Mouse (Mus musculus) adrenal gland, postnatal 36 days (tissue): ENCODE measurements around the gene Pla2g12b. TPM values are rescaled to one million over a fixed set of nuclear protein-coding genes. Genes with fewer than 3 reads are reported as not detected.
"Not testable (repeated sequence)": the region's sequence is repeated elsewhere in the genome, so short reads cannot be mapped to it uniquely, and the experiment has no call there.

ENCODE experiments used
- DNase-seq, 2 experiments: peaks; one replicate each; pipeline ENCODE4 v3.0.0; 2021; ENCODE audit warnings: mixed read lengths in 1 of 2
- long read RNA-seq, 2 experiments: library from polyadenylated mRNA; stranded (forward); transcript quantifications; one replicate each; pipeline ENCODE4 v2.0.0; 2021; ENCODE audit warnings: borderline sequencing depth in 2 of 2
- total RNA-seq, 2 experiments: library from RNA; stranded (reverse); gene quantifications; 2 replicates each; pipeline ENCODE4 v1.2.3; 2021

Pla2g12b gene
- total RNA-seq: not detected
- long read RNA-seq, experiment 1: 0 reads
- long read RNA-seq, experiment 2: 0 reads

DNA sequence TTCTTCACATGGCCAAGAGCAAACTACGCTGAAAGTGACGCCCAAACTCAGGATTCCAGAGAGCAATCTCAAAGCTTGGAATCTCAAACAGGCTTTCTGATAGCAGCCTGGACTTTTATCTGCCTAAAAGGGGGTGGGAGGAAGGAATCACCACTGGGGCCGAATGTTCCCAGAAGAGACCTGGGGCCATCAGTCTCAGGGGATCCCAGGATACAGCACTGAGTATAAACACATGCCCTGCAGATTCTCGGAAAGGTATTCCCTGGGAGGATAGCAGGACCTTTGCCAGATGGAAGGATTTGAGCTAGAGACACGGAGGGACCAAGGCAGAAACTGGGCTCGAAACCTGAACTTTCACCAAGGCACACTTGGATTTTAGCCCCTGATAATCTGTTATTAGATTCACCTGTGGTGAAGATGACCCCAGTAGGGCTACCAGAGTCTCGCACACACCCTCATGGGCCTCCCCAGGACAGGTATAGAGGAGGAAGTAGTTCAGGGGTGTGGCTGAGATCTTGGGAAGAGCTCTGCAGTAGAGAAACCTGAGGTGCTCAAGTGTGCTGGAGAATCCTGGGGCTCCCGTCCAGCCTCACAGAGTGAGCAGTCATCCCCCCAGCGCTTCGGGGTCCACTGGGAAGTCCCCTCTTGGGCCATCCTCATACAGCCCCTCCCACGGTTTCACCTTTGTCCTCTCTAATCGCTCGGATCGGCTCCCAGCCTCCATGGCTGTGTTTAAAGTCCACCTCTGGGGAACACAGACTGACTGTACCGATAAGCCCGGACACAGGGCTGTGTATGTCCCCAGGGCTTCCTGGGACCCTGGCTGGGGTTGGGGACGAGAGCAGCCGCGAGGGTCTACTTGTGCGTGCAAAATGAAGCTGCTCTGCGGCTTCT is at the start of gene Pla2g12b:
Gene Pla2g12b (plus strand): TSS at position 762 of the 894 bp plus-strand sequence.
- no peak for DNase-seq

DNA sequence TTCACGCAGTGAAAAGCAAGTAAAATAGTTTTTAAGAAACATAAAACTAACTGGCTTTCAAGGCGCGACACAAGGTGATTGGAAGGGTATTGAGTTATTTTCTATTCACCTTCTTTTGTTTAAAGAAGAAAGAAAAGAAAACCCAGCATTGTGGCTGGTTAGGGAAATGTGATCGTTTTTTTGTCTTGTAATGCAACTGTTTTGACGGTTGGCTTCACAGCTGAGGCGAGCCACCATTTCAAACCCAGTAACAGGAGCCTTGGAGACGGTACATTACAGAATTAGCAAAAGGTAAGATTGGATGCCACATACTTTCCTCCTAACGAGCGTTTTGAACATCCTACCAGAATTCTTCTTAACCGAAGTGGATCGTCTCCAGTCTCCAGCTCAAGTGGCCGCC is 49.3 kb upstream of the Pla2g12b start:
- DNase-seq: no peak

DNA sequence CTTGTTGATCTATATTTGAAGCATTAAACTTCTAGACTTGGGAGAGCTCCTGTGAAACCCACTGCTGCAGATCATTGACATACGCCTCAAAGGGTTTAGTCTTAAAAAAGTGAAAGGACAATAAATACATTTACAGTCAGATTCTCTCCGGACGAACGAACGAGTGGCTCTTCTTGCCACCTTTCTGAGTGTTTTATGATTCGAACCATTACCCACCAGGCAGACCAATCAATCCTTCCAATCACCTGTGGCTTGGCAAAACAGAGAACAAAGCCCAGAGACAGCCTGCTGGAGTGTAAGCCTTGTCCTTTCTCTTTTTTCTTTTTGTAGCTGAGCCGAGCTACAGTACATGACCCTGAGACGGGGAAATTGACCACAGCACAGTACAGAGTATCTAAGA is 48.4 kb upstream of the Pla2g12b start:
- DNase-seq: no peak

DNA sequence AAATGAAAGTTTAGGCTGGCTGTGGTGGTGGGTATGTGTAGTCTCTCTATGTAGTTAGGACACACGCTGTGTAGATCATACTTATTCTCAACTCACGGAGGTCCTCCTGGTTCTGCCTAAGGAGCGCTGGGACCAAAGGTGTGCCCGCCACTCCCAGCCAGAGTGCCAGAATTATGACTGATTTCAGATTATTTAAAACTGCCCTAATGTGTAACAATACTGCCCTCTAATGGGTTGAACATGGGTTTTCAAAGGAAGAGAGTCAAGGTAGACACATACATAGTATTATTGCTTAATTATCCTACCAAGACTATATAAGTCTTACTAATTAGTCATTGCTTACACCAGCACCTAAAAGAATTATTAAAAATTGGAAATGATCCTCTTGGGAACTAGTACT is 44.7 kb upstream of the Pla2g12b start:
- DNase-seq: peak in 1 of 2 experiments; percentile 7

DNA sequence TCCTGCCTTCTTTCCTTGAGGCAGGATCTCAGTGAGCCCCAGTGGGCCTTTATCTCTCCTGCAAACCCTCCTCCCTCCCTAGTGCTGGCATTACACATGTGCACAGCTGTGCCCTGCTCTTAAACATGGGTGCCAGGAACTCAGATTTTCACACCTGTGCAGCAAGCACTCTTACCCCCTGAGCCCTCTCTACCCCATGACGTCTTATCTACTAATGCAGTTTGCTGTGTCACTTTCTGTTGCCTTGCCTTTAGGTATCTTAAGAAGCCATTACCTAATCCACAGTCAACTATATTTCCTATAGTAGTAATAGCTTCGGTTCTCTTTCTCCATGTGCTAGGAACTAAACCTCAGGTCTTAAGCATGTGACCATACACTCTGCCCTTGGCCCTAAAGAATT is 40.3 kb upstream of the Pla2g12b start:
- no peak for DNase-seq

DNA sequence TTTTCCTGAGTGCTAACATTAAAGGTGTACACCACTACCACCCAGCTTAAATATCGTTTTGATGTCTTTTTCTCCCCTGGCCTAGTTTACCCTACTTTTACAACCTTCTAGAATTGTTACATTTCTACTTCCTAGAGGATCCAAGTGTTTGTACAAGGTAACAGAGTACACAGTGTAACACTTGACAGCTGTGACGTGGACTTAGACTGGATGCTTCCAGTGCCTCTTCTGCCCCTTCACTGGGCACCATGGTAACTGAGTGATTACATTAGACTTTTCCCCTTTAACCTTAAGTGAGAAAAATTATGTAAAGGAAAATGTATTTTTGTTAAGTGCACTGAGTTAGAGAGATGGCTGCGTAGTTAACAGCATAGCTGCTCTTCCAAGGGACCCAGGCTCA is 38.9 kb upstream of the Pla2g12b start:
- DNase-seq: no peak

DNA sequence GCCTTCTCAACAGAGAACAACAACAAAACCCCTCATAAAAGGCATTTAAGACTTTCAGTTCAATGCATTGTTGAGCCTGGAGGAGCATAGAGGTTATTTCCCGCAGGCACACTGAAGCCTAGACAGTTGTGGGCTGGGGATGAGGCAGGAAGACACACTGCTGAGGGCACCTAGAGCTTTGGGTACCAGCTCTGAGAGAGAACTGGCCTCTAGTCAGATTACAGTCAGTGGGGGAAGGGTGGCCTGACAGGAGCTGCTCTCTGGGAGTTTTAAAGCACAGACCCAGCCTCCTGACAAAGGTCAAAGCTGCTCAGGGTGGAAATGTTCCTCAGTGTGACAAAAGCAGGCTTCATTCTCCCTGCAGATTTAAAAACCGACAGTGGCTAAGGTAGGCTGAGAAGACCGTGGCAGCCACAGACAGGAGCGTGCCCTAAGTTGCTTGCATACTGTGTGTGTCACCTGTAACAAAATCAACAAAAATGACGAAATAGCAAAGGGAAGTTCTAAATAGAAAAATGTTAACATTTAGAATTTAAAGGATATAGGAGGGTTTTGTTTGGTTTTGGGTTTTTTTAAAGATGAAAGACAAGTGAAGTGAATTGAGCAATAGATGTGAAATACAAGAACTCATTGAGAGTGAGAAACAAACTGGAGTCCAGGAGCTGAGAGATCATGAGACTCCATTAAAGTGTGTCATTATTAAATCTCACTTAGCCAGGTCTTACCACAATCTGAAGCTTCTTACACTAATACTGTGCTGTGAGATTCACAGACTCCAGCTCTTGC is 37.5 kb upstream of the Pla2g12b start:
- DNase-seq: no peak

DNA sequence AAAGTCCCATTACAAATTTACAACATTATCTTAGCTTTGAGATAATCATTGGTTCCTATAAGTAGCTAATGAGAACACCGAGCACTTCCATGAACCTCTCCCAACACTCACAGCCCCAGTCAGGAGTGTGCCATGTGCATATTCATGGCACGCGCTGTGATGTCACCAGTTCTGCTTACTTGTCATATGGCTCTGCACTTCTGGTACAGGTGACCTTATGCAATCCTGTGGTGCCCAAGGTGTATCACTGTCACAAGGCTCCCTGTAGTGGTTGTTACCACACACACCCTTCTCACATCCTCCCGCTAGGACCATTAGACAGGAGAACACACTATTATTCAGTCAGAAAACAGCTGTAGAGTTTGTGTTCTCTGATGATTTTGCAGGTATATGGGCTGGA is 36.7 kb upstream of the Pla2g12b start:
- no peak for DNase-seq

DNA sequence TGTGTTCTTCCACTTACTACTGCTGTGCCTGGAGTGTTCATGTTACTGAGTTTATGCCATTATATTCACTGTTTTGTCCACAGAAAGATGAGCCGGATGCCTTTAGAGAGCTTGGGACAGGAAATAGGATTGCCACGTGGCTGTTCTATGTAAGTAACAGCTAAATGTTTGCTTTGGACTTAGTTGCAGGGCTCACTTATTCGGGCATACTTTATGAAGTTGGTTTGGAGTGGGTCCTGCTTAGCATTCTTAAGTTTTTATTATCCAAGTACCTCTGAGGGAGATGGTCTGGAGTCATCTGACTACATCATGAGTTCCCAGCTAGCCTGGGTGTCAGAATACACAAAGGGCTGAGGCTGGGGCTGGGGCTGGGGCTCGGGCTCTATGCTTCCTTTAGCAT is 36.3 kb upstream of the Pla2g12b start:
- no peak for DNase-seq

DNA sequence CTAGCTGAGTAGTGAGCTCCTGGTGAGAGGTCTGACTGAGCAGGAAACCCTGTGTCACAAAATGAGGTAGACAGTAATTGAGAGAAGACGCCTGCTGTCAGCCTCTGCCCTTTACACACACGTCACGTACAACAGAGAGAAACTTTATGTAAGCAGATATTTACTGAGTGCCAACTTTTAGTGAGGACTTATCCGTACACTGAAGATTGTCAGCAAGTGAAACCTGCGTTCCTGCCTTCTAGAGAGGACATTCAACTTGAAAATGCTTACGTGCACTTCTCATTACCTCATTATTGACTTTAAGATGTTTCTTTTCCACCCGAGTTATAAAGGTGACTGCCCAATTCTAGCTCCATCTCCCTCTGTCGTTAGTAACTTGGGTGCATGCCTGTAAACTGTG is 34.7 kb upstream of the Pla2g12b start:
- no peak for DNase-seq

DNA sequence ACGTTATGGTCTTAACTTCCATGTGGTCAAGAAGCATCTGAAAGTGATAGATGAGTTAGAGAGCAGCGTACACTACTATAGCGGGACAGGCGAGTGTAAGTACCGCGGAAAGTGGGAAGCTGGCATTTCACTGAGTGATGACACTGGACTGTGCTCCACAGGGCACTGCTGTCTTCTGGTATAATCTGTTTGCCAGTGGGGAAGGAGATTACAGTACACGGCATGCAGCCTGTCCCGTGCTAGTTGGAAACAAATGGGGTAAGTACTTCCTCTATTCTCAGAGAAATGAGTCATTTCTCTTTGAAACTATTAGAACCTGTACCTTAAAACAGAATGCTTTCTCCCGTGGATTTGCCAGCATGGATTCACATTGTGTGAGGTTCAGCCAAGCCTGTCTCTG is 34.0 kb upstream of the Pla2g12b start:
- no peak for DNase-seq

DNA sequence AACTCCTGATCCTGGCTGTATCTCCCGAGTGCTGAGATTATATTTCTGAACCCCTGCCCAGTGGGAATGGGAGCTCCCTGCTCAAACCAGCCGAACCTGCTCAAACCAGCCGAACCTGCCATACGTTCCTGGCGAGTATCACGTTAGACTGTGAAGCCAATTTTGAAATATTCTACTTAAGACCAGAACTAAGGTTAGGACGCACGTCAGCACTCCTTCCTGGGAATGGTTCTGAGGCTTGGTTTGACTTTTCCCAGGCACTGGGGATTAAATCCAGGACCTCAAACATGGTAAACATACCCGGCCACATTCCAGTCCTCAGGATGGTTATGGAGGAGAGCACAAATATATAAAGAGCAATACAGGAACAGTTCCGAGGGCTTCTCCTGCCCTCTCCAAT is 25.6 kb upstream of the Pla2g12b start:
- DNase-seq: no peak

DNA sequence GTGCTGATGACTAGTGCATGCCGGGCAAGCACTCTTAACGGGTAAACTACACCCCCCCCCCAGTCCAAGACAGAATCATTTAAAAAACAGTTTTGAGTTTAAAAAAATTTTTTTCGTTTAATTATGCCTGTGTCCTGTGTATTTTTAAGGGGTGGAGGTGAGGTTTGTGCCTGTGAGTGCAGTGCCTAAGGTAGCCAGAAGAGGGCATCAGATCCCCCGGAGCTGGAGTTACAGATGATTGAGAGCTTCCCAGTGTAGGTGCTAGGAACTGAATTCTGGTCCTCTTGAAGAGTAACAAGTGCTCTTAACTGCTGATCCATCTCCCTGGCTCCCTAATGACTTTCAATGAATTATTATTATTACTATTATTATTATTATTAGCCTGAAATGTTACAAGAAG is 24.7 kb upstream of the Pla2g12b start:
- no peak for DNase-seq

DNA sequence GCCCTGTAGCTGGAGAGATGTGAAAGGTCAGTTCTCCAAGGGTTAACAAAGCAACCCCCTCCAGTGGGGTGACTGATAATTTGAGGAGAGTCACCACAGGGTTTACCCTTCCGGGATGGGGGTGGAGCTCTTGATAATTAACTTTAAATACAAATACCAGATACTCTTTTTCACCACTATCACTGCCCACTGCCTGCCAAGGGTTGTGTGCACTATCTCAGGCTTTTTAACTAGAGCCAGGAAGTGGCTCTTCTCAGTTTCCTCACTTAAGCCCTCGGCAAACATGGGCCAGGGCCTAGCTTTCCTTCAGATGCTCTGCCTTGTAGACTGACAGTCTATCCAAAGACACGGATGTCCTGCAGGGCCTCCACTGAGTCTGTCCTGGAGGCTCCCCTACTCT is 23.5 kb upstream of the Pla2g12b start:
- no peak for DNase-seq

DNA sequence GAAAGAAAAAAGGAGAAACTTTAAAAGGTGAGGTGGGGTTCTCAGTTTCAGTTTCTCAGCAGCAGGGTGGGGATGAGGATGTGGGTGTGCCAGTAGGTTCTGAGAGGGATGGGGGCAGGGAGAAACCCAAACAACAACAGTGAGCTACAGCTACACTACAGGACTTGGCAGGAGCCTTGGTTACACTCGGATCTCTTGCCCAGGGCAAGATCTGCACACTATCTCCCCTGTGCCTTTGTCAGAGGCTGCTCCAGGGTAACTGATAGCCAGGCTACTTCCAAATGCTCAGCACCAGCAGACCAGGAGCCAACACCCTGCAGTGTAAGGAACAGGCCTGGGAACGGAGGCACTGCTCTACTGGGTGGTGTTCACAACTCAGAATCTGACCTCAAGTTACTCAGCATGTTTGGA is 23.0 kb upstream of the Pla2g12b start:
- no peak for DNase-seq

DNA sequence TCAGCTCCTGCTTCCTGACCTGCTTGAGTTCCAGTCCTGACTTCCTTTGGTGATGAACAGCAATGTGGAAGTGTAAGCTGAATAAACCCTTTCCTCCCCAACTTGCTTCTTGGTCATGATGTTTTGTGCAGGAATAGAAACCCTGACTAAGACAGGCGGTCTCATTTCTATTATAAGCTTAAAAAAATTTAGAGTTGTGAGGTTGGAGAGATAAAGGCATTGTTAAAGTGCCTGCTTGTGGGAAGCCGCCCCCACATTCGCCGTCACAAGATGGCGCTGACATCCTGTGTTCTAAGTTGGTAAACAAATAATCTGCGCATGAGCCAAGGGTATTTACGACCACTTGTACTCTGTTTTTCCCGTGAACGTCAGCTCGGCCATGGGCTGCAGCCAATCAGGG is 21.9 kb upstream of the Pla2g12b start:
- DNase-seq: not testable (repeated sequence)

DNA sequence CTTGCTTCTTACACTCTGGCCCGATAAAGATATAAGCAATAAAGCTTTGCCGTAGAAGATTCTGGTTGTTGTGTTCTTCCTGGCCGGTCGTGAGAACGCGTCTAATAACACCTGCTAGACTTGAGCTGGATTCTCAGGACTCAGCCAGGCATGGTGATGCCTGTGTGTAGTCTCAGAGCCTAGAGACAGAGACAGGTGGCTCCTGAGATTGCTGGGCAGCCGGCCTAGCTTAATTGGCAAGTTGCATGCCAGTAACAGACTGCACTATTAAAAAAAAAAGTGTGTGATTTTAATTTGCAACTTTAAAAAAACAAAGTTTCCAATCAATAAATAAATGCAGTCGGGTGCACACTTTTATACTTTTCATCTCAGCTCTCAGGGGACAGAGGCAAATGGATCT is 16.5 kb upstream of the Pla2g12b start:
- no peak for DNase-seq

DNA sequence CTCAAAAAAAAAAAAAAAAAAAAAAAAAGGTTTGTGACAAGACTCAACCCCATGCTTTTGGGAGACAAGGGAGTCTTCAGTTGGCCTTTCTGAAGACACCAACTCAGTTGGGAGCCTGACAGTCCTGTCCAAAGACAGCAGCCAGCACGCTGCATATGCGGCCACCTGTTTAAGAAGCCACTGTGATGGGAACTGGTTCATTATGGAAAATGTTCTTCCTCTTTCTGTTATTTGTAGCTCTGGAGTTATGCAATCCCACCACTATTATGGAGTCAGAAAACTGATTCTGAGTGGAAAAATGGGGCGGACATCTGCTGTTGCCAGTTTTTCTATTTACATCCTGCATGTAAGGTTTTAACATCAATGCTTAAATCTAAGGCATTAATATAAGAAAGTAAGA is 13.8 kb upstream of the Pla2g12b start:
- DNase-seq: no peak

DNA sequence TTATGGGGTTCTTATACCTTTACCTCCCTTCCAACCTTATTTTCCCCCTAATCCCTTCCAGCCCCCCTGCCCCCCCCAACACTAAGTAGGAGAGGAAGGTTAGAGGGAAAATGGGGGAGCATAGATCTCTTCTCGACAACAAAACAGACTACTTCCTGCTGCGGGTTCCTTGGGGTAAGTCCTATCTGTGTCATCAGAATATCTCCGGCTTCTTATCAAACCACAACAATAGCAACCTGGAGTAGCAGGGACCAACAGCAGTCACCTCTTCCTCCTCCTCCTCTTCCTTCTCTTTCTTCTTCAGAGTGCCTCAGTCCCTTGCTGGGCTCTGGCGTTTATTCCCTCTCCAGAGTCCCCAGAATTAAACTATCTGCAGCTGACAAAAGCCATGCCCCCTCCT is 11.6 kb upstream of the Pla2g12b start:
- DNase-seq: no peak

DNA sequence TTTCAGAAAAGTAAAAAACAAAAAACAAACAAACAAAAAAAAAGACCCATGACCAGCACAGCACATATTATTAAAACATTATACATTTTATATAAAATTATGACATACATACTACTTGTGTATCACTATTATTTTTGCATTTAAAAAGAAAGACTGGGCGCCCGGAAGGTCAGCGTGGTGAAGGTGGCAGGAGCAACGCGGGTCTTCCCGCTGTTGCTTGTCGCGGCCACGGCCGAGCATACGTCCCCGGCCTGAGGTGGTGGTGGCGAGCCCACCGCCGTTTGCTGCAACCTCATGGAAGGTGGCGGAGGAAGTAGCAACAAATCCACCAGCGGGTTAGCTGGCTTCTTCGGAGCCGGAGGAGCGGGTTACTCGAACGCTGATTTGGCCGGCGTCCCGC is 8.0 kb upstream of the Pla2g12b start, which contains the start of gene Gm10273:
Gene Gm10273 (plus strand): TSS at position 172 of the 400 bp plus-strand sequence.
- not testable (repeated sequence) for DNase-seq

DNA sequence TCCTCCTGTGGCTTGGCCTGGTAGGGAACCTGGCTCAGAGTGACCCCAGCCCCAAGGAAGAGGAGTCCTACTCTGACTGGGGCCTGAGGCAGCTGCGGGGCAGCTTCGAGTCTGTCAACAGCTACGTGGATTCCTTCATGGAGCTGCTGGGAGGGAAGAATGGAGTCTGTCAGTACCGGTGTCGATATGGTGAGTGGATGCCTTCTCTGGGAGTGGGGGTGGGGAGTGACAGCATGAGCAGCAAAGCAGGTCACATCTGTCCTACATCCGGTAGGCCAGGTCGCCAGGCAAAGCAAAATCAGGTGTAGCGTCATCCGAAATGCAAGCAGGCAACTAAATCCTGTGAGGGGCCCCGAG is 311 bp downstream of the Pla2g12b start:
- no peak for DNase-seq

DNA sequence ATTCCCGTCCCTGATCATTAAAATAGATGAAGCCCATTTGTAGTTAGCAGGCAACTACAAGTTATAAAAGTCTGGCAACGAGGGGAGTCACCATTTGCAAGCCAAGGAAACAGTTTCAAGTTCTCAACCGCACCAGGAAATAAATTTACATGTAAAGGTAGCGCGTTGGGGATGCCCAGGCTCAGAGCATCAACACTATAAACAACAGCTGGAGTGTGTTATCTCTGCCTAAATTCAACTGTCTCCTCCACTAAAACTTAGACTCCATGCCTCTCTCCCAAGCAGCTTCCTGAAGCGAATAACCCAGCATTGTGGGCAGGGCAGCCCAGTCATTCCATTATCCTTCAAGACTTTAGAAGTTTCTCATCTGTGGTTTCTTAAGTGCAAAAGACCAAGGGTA is 5.0 kb downstream of the Pla2g12b start:
- DNase-seq: no peak

DNA sequence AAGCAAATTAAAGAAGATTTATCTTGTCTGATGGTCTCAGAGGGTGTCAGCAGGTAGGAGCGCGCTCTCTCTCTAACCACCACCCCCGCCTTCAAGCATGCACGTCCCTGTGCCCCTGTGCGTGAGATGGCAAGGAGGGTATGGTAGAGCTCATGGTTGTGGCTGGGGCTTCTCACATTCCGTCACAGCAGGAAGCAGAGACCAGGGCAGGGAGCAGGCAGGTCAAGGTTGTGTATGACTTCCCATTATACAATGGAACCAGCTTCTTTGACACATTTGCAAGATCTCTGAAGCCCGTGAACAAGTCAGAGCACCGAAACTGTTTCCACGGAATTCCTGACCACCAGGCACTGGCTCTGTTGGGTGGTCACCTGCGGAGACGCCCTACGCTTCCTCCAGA is 6.8 kb downstream of the Pla2g12b start:
- DNase-seq: no peak
